Mouse (Mus musculus) layer of hippocampus, adult 9-10 months (tissue): ENCODE measurements around the gene Zbtb11.

Experiments used
- DNase-seq: peaks from one replicate; pipeline ENCODE4 v3.0.0; 2022; ENCODE audit warnings: low spot score

Gene Zbtb11

DNA sequence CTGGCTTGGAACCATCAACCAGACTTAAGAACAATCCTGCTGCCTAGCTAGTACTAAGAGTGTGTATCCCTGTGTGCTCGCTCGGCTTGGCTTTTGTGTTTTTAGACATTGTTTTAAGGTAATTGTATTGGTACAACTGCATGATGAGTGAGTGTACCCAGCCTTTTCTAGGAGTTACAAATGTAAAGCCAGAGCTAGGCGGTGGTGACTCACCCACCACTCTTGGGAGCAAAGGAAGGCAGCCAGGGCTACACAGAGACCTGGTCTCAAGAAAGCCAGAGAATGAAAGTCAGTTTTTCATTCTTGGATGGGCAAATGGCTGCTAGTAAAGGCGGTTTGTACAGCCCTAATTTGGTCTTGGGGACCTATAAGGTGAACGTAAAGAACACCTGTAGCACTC, 3.3 kb upstream of the Zbtb11 start:
- no peak for DNase-seq

DNA sequence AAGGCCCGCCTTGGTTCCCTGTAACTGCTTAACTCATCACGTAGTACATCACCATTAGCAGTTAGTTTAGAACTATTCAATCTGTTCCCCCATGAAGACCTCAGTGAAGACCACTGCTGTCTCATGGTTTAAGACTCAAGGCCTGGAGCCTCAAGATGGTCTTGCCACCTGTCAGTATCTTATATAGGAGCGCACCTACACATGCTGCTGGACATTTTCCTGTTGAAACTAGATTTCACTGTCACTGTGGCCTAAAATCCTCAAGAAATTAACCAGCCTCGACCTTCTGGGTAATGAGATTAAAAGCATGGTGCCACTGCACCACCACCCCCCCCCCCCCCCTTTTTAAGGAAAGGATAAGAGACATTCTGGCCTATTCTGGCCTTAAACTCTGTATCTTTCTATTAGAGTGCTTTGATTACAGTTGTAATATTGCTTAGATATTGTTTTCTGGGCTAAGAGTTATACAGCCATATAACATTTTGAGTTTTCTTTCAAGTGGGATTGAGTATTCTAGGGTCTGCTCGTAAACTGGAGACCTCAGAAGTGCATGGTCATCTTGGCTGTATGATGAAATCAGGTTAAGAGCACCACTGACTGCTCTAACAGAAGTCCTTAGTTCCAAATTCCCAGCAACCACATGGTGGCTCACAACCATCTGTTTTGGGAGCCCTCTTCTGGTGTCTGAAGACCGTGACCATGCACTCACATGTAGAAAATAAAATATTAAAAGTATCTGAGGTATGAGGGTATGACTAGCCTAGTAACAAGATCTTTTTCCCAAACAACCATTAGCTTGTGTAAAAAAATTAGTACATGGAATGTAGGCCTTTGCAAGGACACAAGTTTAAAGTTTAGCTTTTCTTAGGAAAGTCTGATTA, 1.7 kb upstream of the Zbtb11 start:
- no peak for DNase-seq

DNA sequence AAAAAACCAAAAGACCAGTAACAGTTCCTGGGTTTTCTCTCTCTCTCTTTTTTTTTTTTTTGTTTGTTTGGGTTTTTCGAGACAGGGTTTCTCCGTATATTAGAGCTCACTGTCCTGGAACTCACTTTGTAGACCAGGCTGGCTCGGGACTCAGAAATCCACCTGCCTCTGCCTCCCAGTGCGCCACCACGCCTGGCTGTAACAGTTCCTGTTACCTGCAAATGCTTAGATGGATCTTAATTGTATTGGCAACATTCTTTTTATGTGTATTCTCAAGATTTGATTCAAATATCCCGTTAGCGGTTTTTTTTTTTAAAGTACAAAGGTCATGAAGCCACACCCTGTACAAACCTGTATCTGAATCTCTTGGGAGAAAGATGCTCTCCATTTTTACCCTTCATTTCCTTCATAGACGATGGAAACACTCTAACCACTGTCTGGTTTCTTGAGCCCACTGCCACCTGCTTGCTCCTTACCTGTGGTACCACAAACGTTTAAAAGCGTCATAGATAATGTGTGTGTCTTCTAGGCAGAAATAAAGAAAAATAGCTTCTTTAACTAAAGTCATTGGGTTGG, 969 bp upstream of the Zbtb11 start:
- no peak for DNase-seq

GRCm38 (mm10) chr16:55974256-55974902, 696 bp downstream of the Zbtb11 start:
- peak; percentile 54 for DNase-seq

- DNase-seq = no peak
These were observed 1.2 kb downstream of the Zbtb11 start for GRCm38 (mm10) chr16:55974903-55975285.

DNA sequence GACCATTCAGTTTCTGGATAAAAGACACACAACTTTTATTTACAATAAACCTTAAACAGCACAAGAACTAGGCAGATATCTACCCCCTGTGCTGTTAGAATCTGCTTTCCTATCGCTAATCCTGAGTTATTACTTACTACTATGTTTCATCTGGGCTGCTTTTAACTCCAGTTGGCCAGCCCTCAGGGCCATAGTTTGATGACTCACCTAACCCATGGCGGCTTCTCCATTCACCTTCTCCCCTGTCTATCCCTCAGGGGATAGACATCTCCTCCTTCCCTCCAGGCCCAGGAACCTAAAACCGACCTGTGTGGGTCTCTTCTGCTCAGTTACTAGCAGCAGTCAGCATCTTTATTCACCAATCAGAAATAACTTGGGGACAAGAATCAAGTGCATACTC, 12.3 kb downstream of the Zbtb11 start:
- DNase-seq = no peak

- DNase-seq = no peak
These were observed 16.6 kb downstream of the Zbtb11 start for GRCm38 (mm10) chr16:55990311-55990710.

- DNase-seq = no peak
These were observed 20.6 kb downstream of the Zbtb11 start for GRCm38 (mm10) chr16:55994235-55994634.

- DNase-seq = no peak
These were observed 33.1 kb downstream of the Zbtb11 start for GRCm38 (mm10) chr16:56006798-56007197.

DNA sequence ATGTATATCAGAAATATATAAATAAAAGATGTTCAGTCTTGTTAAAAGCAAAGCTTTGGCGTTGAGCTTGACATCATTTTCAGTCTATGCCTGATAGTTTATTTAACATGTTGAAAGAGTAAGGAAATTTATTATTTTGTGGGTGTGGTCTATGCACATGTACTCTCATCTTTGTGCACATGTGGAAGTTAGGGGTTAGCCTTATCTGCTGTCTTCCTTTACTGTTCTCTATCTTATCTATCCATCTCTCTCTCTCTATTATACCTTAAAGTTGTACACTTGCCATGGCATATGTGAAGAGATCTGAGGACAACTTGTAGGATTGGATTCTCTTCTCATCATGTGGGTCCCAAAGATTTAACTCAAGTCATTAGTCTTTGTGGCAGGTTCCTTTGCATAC, 35.2 kb downstream of the Zbtb11 start:
- no peak for DNase-seq

DNA sequence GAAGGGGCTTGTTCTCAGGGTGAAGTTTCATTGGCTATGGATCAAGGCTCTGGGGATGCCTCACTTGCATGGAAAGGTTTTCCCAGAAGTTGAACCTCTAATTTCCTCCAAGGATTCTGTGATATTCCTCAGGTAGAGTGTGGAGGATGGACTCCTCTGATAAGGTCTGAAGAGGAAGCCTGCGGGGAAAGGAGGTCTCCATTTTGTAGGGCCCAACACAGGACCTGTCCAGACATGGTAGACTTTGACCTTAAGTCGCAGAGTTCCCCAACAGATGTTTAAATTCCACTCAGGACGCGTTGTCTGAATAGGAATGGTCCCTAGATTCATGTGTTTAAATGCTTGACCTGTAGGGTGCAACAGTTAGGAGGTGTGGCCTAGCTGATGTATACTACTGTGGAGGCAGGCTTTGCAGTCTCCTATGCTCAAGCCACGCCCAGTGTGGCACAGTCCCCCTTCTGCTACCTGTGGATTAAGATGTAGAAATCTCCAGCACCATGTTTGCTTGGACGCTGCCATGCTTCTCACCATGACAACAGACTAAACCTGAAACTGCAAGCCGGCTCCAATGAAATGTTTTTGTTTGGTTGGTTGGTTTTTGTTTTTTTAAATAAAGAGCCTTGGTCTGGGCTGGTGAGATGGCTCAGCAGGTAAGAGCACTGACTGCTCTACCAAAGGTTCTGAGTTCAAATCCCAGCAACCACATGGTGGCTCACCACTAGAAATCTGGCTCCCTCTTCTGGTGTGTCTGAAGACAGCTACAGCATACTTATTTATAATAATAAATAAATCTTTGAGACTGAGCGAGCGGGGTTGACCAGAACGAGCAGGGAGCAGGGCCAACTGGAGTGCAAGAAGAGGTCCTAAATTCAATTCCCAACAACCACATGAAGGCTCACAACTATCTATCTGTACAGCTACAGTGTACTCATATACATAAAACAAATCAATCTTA, 39.4 kb downstream of the Zbtb11 start:
- no peak for DNase-seq

DNA sequence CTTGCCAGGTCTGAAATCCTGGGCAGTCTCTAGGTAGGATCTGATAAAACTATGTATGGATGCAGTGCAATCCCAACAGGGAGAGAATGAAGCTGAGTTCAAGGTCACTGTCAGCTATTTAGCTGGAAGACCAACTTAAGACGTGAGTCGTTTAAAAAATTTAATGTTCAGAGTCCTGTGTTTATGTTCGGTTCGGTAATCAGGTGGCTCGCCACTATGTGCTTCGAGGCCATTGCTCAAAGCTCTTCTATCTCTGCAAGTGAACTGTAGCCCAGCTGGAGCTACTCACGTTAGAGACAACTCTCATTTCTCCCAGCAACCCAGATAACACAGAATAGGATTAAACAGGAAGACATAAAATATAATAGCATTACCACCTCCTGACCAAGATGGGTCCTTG, 40.4 kb downstream of the Zbtb11 start:
- DNase-seq = no peak

DNA sequence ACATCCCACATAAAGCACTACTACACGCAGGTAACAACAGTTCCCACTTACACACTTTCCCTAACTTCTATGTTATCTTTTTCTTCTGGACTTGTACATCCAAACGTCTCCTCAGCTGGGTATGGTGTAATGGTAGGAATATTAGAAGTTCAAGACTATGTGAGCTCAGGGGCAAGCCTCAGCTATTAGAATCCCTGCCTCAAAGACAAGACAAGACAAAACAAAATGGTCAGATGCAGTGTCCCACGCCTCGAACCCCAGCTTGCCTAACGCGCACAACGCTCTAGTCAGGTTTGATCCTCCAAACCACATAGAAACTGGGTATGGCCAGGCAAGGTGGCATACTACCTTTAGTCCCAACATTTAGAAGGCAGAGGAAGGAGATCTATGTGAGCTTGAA, 46.0 kb downstream of the Zbtb11 start:
- DNase-seq = no peak

DNA sequence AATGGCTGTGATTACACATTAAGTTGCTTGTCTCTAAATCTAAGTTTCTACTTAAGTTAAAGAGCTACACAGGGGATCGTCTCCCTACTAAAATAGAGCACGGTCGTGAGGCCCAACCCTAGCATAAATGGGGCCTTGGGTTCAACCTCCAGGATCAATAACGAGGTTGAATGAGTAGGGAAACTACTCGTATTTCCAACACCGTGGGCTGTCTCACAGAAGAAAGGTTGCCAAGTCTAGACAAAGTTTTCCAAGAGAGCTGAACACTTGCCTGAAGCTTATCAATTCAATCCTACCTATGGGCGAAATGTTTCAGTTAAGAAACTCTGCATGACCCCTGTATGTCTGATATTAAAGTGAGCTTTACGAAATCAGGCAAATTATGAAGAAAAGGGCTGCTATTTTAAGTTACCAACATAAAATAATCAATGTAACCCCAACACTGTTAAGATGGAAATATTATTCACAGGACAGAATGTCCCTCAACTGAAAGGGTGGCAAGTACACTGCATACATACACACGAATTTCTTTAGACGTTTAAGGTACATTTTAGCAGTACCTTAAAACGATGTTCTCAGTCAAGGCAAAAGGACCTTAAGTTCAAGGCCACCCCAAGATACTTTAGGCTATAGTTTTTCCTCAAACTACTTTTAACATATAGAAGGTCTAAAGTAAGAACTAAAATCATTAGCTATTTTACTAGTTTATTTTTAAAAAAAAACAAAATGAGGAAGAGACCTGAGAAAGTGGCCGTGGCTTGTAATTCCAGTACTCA, 54.4 kb downstream of the Zbtb11 start:
- no peak for DNase-seq

- DNase-seq = no peak
These were observed 55.3 kb downstream of the Zbtb11 start for GRCm38 (mm10) chr16:56028722-56029551.

GRCm38 (mm10) chr16:56029661-56030082, 56.0 kb downstream of the Zbtb11 start, which contains the start of gene Pcnp:
TSS of gene Pcnp (minus strand) at chr16:56029739.
- DNase-seq = peak; percentile 90

- DNase-seq = no peak
These were observed 60.9 kb downstream of the Zbtb11 start for GRCm38 (mm10) chr16:56034566-56034965.

DNA sequence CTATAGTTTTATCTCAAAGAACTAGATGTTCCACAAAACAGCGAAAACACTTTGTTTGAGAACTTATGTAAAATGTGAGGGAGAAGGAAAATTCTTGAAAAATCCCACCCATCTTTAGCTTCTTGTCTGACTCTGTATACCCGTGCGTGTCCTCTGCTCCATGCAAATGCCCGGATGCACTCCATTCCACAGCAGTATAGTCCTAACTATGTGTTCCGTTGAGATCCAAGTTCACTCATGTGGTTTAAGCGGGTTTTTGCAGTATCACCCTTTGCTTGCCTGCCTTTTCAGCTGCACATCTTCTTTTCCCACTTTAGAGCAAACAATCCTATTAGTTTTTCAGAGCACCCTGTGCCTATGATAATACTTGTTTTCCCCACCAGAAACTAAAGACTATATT, 62.8 kb downstream of the Zbtb11 start:
- no peak for DNase-seq

GRCm38 (mm10) chr16:56037138-56038010, 63.7 kb downstream of the Zbtb11 start, which contains the start of gene Trmt10c:
TSS of gene Trmt10c (minus strand) at chr16:56037819.
- peak; percentile 64 for DNase-seq
